Mouse (Mus musculus) lung, postnatal 0 days (tissue): ENCODE measurements at regions not wholly inside any gene's neighbourhood (a gene's known extent, or its start where the extent isn't known, plus 50 kb on each side); places are given as distances from the start of the nearest gene placed in this dataset.

Experiments
- ATAC-seq: fragments of 200-750 bp; cut with Nextera tagmentation; 2 replicates; pipeline ENCODE4 v1.8.0; 2017; ENCODE audit warnings: moderate library complexity
- DNase-seq: peaks from one replicate; pipeline ENCODE4 v3.0.0-alpha.2; 2016; ENCODE audit warnings: low spot score
- H3K27ac ChIP-seq: fragments of 300-500 bp; sonication (generic); 2 replicates; pipeline ENCODE4 v1.5.1; 2014; ENCODE audit warnings: antibody characterized with exemption, mild to moderate bottlenecking, low read length, mixed read lengths
- H3K27me3 ChIP-seq: fragments of 300-500 bp; sonication (generic); replicated peaks from 2 replicates; pipeline ENCODE4 v1.6.1; 2014; ENCODE audit warnings: low read length, mixed read lengths; ENCODE audit not compliant: insufficient read depth
- H3K36me3 ChIP-seq: fragments of 300-500 bp; sonication (generic); 2 replicates; pipeline ENCODE4 v1.6.1; 2014; ENCODE audit warnings: low read length, mixed read lengths; ENCODE audit not compliant: insufficient read depth
- H3K4me1 ChIP-seq: fragments of 300-500 bp; sonication (generic); 2 replicates; pipeline ENCODE4 v1.6.1; 2014; ENCODE audit warnings: antibody characterized with exemption, low read depth, low read length, mixed read lengths; ENCODE audit not compliant: insufficient read depth
- H3K4me2 ChIP-seq: fragments of 300-500 bp; sonication (generic); replicated peaks from 2 replicates; pipeline ENCODE4 v1.6.1; 2014; ENCODE audit warnings: low read depth, mild to moderate bottlenecking, low read length, moderate library complexity, mixed read lengths
- H3K4me3 ChIP-seq: fragments of 300-500 bp; sonication (generic); 2 replicates; pipeline ENCODE4 v1.5.1; 2014; ENCODE audit warnings: low read depth, low read length
- H3K9ac ChIP-seq: fragments of 300-500 bp; sonication (generic); replicated peaks from 2 replicates; pipeline ENCODE4 v1.6.1; 2014; ENCODE audit warnings: low read depth, mild to moderate bottlenecking
- H3K9me3 ChIP-seq: fragments of 300-500 bp; sonication (generic); 2 replicates; pipeline ENCODE4 v1.6.1; 2016; ENCODE audit warnings: low read length, mixed read lengths
- CTCF ChIP-seq: IDR thresholded peaks from 2 replicates; pipeline ENCODE4 v1.5.1; 2016; ENCODE audit warnings: antibody characterized with exemption, mild to moderate bottlenecking
- EP300 ChIP-seq: IDR thresholded peaks from 2 replicates; pipeline ENCODE4 v1.6.1; 2016; ENCODE audit warnings: antibody characterized with exemption, mild to moderate bottlenecking, control low read depth
- WGBS: fragments of 180-500 bp; shearing (Covaris S2); extraction: QIAGEN DNeasy Blood & Tissue Kit; methylation state at CpG from one replicate; pipeline ENCODE4 v1.1.7; 2014; 5-methylcytosine and 5-hydroxymethylcytosine counted together

GRCm38 (mm10) chr17:16101548-16101947 is 270.7 kb upstream of the Rgmb start:
- Histone ChIP-seq H3K4me1 (no peaks in the 10 kb centered on the region), H3K27me3 (no peaks in the 10 kb centered on the region), H3K9me3 (no peaks in the 10 kb centered on the region), H3K4me2 (no peak overlapping the region), H3K4me3 (no peak overlapping the region), H3K9ac (no peak overlapping the region), H3K27ac (no peak overlapping the region), H3K36me3 (no peaks in the 10 kb centered on the region)
- DNase-seq (no peak), ATAC-seq (no peak)
- TF ChIP-seq CTCF (no peak), EP300 (no peak)
- WGBS, result 38% methylated on average over 2 of the region's 2 CpGs

GRCm38 (mm10) chr17:16092952-16093351 is 262.1 kb upstream of the Rgmb start:
- no peaks in the 10 kb centered on the region for H3K27me3 ChIP-seq
- no peaks in the 10 kb centered on the region for H3K36me3 ChIP-seq
- H3K4me3 ChIP-seq, result no peak overlapping the region
- H3K4me2 ChIP-seq, result no peak overlapping the region
- no peak for ATAC-seq
- no peaks in the 10 kb centered on the region for H3K4me1 ChIP-seq
- TF ChIP-seq CTCF (no peak), EP300 (no peak)
- H3K9ac ChIP-seq, result no peak overlapping the region
- H3K27ac ChIP-seq, result no peak overlapping the region
- no peak for DNase-seq
- H3K9me3 ChIP-seq, result no peaks in the 10 kb centered on the region
- WGBS, result 83% methylated on average over 4 of the region's 4 CpGs

GRCm38 (mm10) chr17:16089619-16090280 is 258.9 kb upstream of the Rgmb start:
- ATAC-seq, result no peak
- no peak overlapping the region for H3K4me2 ChIP-seq

GRCm38 (mm10) chr17:16088879-16089618 is 258.2 kb upstream of the Rgmb start:
- DNase-seq (no peak), ATAC-seq (no peak)
- Histone ChIP-seq H3K9ac (no peak overlapping the region), H3K4me3 (no peak overlapping the region), H3K36me3 (no peaks in the 10 kb centered on the region), H3K27me3 (no peaks in the 10 kb centered on the region), H3K9me3 (no peaks in the 10 kb centered on the region), H3K27ac (no peak overlapping the region), H3K4me2 (no peak overlapping the region), H3K4me1 (no peaks in the 10 kb centered on the region)
- TF ChIP-seq EP300, result no peak
- TF ChIP-seq CTCF, result no peak
- WGBS, result 65% methylated on average over 5 of the region's 5 CpGs

More at GRCm38 (mm10) chr17:16089619-16090280, 258.9 kb upstream of the Rgmb start:
- Histone ChIP-seq H3K4me3 (no peak overlapping the region), H3K27me3 (no peaks in the 10 kb centered on the region), H3K36me3 (no peaks in the 10 kb centered on the region), H3K9ac (no peak overlapping the region), H3K9me3 (no peaks in the 10 kb centered on the region), H3K27ac (no peak overlapping the region), H3K4me1 (no peaks in the 10 kb centered on the region)
- no peak for DNase-seq
- 69% methylated on average over 8 of the region's 8 CpGs for WGBS
- TF ChIP-seq EP300 (no peak), CTCF (no peak)

GRCm38 (mm10) chr17:16087046-16087445 is 256.2 kb upstream of the Rgmb start:
- DNase-seq (no peak), ATAC-seq (no peak)
- no peak overlapping the region for H3K4me2 ChIP-seq
- no peaks in the 10 kb centered on the region for H3K36me3 ChIP-seq
- H3K9ac ChIP-seq, result no peak overlapping the region
- no peak overlapping the region for H3K27ac ChIP-seq
- no peaks in the 10 kb centered on the region for H3K27me3 ChIP-seq
- no peak for TF ChIP-seq CTCF
- TF ChIP-seq EP300, result no peak
- H3K4me1 ChIP-seq, result no peaks in the 10 kb centered on the region
- no peaks in the 10 kb centered on the region for H3K9me3 ChIP-seq
- WGBS, result 76% methylated on average over 2 of the region's 2 CpGs
- no peak overlapping the region for H3K4me3 ChIP-seq

GRCm38 (mm10) chr17:16082842-16083241 is 252.0 kb upstream of the Rgmb start:
- ATAC-seq (no peak), DNase-seq (no peak)
- H3K27me3 ChIP-seq, result no peaks in the 10 kb centered on the region
- no peak overlapping the region for H3K4me2 ChIP-seq
- H3K36me3 ChIP-seq, result no peaks in the 10 kb centered on the region
- TF ChIP-seq CTCF, result no peak
- no peak for TF ChIP-seq EP300
- no peak overlapping the region for H3K4me3 ChIP-seq
- no peak overlapping the region for H3K27ac ChIP-seq
- WGBS, result 77% methylated on average over 3 of the region's 3 CpGs
- no peaks in the 10 kb centered on the region for H3K9me3 ChIP-seq
- H3K4me1 ChIP-seq, result no peaks in the 10 kb centered on the region
- no peak overlapping the region for H3K9ac ChIP-seq
